Comparison of ENCODE assay signal across 23 mouse cellular contexts in the genomic region with DNA sequence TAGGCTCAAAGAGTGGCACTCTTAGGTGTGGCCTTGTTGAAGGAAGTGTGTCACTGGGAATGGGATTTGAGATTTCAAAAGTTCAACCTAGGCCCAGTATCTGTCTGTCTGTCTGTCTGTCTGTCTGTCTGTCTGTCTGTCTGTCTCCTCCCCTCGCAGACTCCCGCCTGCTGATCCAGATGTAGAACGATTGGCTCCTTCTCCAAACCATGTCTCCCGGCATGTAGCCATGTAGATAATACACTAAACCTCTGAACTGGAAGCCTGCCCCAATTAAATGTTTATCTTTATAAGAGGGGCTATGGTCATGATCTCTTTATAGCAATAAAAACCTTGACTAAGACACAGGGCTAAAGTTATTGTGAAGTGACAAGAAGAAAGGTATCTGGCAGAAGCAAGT. TPM values are rescaled to one million over a fixed set of nuclear protein-coding genes. Genes with fewer than 3 reads are reported as not detected.
DNase-seq lines count a peak whose midpoint lies in the region; ATAC-seq and TF ChIP-seq lines count a peak whose summit lies in the region.
"Had no signal": no experiment of that assay in that cellular context is flagged by ENCODE, and none has a peak within 500 bp of the region (broad histone marks: within the 10 kb centered on the region; RNA-seq: fewer than 3 reads in every experiment).

No protein-coding gene starts in this region.

- intact Hi-C loops in left cerebral cortex, postnatal 36 days (cut with DNase I): no loop called here

- H3K79me2 ChIP-seq in liver, adult 2 months (ENCODE audit: control insufficient read depth, insufficient read depth, low read length): peaks cover 23% of the 10 kb centered on the region

- no peak for DNase-seq in liver, adult 2 months (ENCODE audit: extremely low read depth, low read depth, low spot score)
- DNase-seq in liver, postnatal 0 days: no peak
- no peak for DNase-seq in left cerebral cortex, postnatal 36 days (ENCODE audit: low spot score in 2 of 2)
- no peak for DNase-seq in T-cell, adult 2 months (ENCODE audit: low spot score)
- DNase-seq: adrenal gland, postnatal 10 days; adrenal gland, postnatal 36 days; B cell, adult 2 months; cerebellum, adult 11 months; cerebellum, adult 2 months; cerebellum, adult 9-11 months; cerebellum, postnatal 25 days; forebrain, postnatal 0 days; gastrocnemius, adult 2 months; gastrocnemius, postnatal 25 days had no signal

- H3K27ac ChIP-seq in liver, adult 2 months (replicated peaks; ENCODE audit: insufficient read depth, low read depth, low read length): 0 out of 2 replicates have a peak overlapping the region, but pooled peaks have one; percentile 6
- H3K27ac ChIP-seq in liver, postnatal 0 days (ENCODE audit: low read depth): no peak overlapping the region
- H3K27ac ChIP-seq: embryonic facial prominence, embryonic 12.5 days; embryonic facial prominence, embryonic 15.5 days; gastrocnemius, adult 2 months; heart, embryonic 13.5 days; hindbrain, embryonic 12.5 days; intestine, embryonic 15.5 days had no signal

- no peak overlapping the region for H3K4me3 ChIP-seq in liver, adult 2 months (ENCODE audit: insufficient read depth, low read depth, low read length)
- H3K4me3 ChIP-seq in liver, postnatal 0 days (ENCODE audit: low read depth, low read length): no peak overlapping the region
- H3K4me3 ChIP-seq: embryonic facial prominence, embryonic 12.5 days; embryonic facial prominence, embryonic 15.5 days; gastrocnemius, adult 2 months; heart, embryonic 13.5 days; hindbrain, embryonic 12.5 days; intestine, embryonic 15.5 days had no signal

- H3K27me3 ChIP-seq in liver, adult 2 months (ENCODE audit: control insufficient read depth, insufficient read depth, low read length): no peaks in the 10 kb centered on the region
- H3K27me3 ChIP-seq in liver, postnatal 0 days (ENCODE audit: insufficient read depth, low read length): no peaks in the 10 kb centered on the region
- H3K27me3 ChIP-seq: embryonic facial prominence, embryonic 12.5 days; embryonic facial prominence, embryonic 15.5 days; heart, embryonic 13.5 days; hindbrain, embryonic 12.5 days; intestine, embryonic 15.5 days had no signal

- H3K36me3 ChIP-seq in liver, adult 2 months (ENCODE audit: control insufficient read depth, insufficient read depth, low read length): no peaks in the 10 kb centered on the region
- H3K36me3 ChIP-seq in liver, postnatal 0 days (replicated peaks; ENCODE audit: insufficient read depth, low read length): no peaks in the 10 kb centered on the region
- H3K36me3 ChIP-seq: embryonic facial prominence, embryonic 12.5 days; embryonic facial prominence, embryonic 15.5 days; heart, embryonic 13.5 days; hindbrain, embryonic 12.5 days; intestine, embryonic 15.5 days had no signal

- H3K9ac ChIP-seq in liver, adult 2 months (ENCODE audit: low read depth, low read length): no peak overlapping the region
- no peak overlapping the region for H3K9ac ChIP-seq in liver, postnatal 0 days (replicated peaks)
- H3K9ac ChIP-seq: embryonic facial prominence, embryonic 12.5 days; embryonic facial prominence, embryonic 15.5 days; forebrain, postnatal 0 days; heart, embryonic 13.5 days; hindbrain, embryonic 12.5 days; intestine, embryonic 15.5 days had no signal

- H3K4me1 ChIP-seq in liver, adult 2 months (ENCODE audit: control insufficient read depth, insufficient read depth, low read length): peaks cover 23% of the 10 kb centered on the region
- H3K4me1 ChIP-seq in liver, postnatal 0 days (ENCODE audit: insufficient read depth): peaks cover 9% of the 10 kb centered on the region
- H3K4me1 ChIP-seq: intestine, embryonic 15.5 days had no signal

- no peak overlapping the region for H3K4me2 ChIP-seq in liver, postnatal 0 days (ENCODE audit: low read depth, low read length)
- H3K4me2 ChIP-seq: embryonic facial prominence, embryonic 12.5 days; embryonic facial prominence, embryonic 15.5 days; heart, embryonic 13.5 days; hindbrain, embryonic 12.5 days; intestine, embryonic 15.5 days had no signal

- no peak for ATAC-seq in liver, postnatal 0 days
- ATAC-seq in activated CD4-positive, CD25-positive, alpha-beta regulatory T cell, adult 4 months: peak; percentile 22
- ATAC-seq in megakaryocyte-erythroid progenitor cell, adult 5-6 weeks (replicated peaks; ENCODE audit: low FRiP score, low TSS enrichment, poor library complexity, severe bottlenecking): peak; percentile 57
- ATAC-seq: forebrain, embryonic 14.5 days; forebrain, postnatal 0 days; hindbrain, embryonic 16.5 days; intestine, embryonic 15.5 days had no signal

- H3K9me3 ChIP-seq in liver, postnatal 0 days (ENCODE audit: low read length): no peaks in the 10 kb centered on the region
- H3K9me3 ChIP-seq: embryonic facial prominence, embryonic 12.5 days; embryonic facial prominence, embryonic 15.5 days; heart, embryonic 13.5 days; hindbrain, embryonic 12.5 days; intestine, embryonic 15.5 days had no signal

- no peak for TF ChIP-seq CTCF in liver, adult 2 months (IDR thresholded peaks at IDR 0.05; ENCODE audit: low read depth, low read length)
- TF ChIP-seq CTCF in liver, postnatal 0 days (IDR thresholded peaks at IDR 0.05; ENCODE audit: low read depth): no peak

- no peak for TF ChIP-seq EP300 in liver, postnatal 0 days (IDR thresholded peaks at IDR 0.05; ENCODE audit: low read depth)

- WGBS in liver, adult 2 months: 71% methylated on average over 4 of the region's 4 CpGs
- WGBS in liver, postnatal 0 days (ENCODE audit: insufficient replicate concordance): 74% methylated on average over 4 of the region's 4 CpGs

- no peak for TF ChIP-seq POLR2A in liver, adult 2 months (IDR thresholded peaks at IDR 0.05; ENCODE audit: extremely low read depth, insufficient read depth, low read length)

RNA-seq across cellular contexts. Expression of a gene that starts 35.3 kb away (rescaled TPM):
- total RNA-seq in liver, adult 2 months (2014; rRNA removed): 27.8 and 32.8 TPM in 2 replicates
- polyA plus RNA-seq in liver, adult 2 months (2012; rRNA removed): 10.6 and 17.8 TPM in 2 replicates
- 3.0 and 4.6 TPM in 2 replicates for polyA plus RNA-seq in liver, postnatal 0 days (2015; fragmentation: Nextera tagmentation; extraction: Ambion mirVana)
- 10 to 100 TPM; 28.5 to 32.8 TPM for polyA plus RNA-seq in activated CD4-positive, CD25-positive, alpha-beta regulatory T cell, adult 4 months (2017; shearing (Covaris generic))
- total RNA-seq in megakaryocyte-erythroid progenitor cell, adult 5-6 weeks (2014; fragmentation: Nextera tagmentation): 36.8 and 36.9 TPM in 2 replicates
- total RNA-seq in megakaryocyte-erythroid progenitor cell, adult 5-6 weeks (2017): 54.2 and 60.4 TPM in 2 replicates
- total RNA-seq in left cerebral cortex, postnatal 36 days (2021): 10 to 100 TPM; 95.4 to 99.3 TPM

RNA-seq across cellular contexts. Expression of a gene that starts 47.6 kb away (rescaled TPM):
- total RNA-seq in liver, adult 2 months (2014; rRNA removed): 50.3 and 55.5 TPM in 2 replicates
- polyA plus RNA-seq in liver, adult 2 months (2012; rRNA removed): 48.9 and 55.5 TPM in 2 replicates
- 94.2 and 103 TPM in 2 replicates for polyA plus RNA-seq in liver, postnatal 0 days (2015; fragmentation: Nextera tagmentation; extraction: Ambion mirVana)
- polyA plus RNA-seq in activated CD4-positive, CD25-positive, alpha-beta regulatory T cell, adult 4 months (2017; shearing (Covaris generic)): 100 to 1,000 TPM; 146 to 156 TPM
- total RNA-seq in megakaryocyte-erythroid progenitor cell, adult 5-6 weeks (2014; fragmentation: Nextera tagmentation): 182 and 212 TPM in 2 replicates
- 282 and 379 TPM in 2 replicates for total RNA-seq in megakaryocyte-erythroid progenitor cell, adult 5-6 weeks (2017)
- 10 to 100 TPM; 61.3 to 64.0 TPM for total RNA-seq in left cerebral cortex, postnatal 36 days (2021)
